Mouse (Mus musculus): ENCODE measurements at regions not wholly inside any gene's neighbourhood (a gene's known extent, or its start where the extent isn't known, plus 50 kb on each side); places are given as distances from the start of the nearest gene placed in this dataset.

DNA sequence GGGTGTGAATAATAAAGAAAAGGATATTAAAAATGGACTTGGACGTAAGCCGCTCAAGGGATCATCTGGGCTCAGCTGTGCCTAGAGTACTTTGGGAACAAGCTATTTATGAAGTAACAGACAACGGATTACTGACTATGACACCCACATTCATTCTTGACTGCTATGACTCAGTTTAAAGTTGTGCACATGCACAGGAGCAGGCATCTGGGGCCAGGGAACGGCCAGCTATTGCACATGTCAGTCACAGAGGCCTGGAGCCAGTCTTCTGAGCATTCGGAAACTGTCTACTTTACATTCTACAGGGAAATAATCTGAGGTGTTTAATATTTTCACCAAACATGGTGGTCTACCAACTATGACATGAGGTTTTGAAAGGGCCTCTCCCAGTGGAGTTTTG lies 639.0 kb upstream of the 2610301B20Rik start:
- ATAC-seq (no peak), DNase-seq (no peak)
- TF ChIP-seq EP300 (IDR thresholded peaks at IDR 0.05; ENCODE audit: low read depth) (no peak), CTCF (IDR thresholded peaks at IDR 0.05; ENCODE audit: low read depth) (no peak)
- H3K27ac ChIP-seq (ENCODE audit: low read depth): no peak overlapping the region
- WGBS (ENCODE audit: insufficient replicate concordance): 82% methylated on average over 5 of the region's 5 CpGs
- no peak overlapping the region for H3K4me3 ChIP-seq (ENCODE audit: low read depth, low read length)
- no peaks in the 10 kb centered on the region for H3K9me3 ChIP-seq (ENCODE audit: low read length)
- no peak overlapping the region for H3K9ac ChIP-seq (replicated peaks)
- no peak overlapping the region for H3K4me2 ChIP-seq (ENCODE audit: low read depth, low read length)
- no peaks in the 10 kb centered on the region for H3K27me3 ChIP-seq (ENCODE audit: insufficient read depth, low read length)
- H3K36me3 ChIP-seq (replicated peaks; ENCODE audit: insufficient read depth, low read length): no peaks in the 10 kb centered on the region
- H3K4me1 ChIP-seq (ENCODE audit: insufficient read depth): no peaks in the 10 kb centered on the region

- Histone ChIP-seq H3K9me3 (ENCODE audit: low read length) (no peaks in the 10 kb centered on the region), H3K27ac (ENCODE audit: low read depth) (no peak overlapping the region), H3K4me3 (ENCODE audit: low read depth, low read length) (no peak overlapping the region), H3K4me2 (ENCODE audit: low read depth, low read length) (no peak overlapping the region), H3K9ac (replicated peaks) (no peak overlapping the region), H3K4me1 (ENCODE audit: insufficient read depth) (no peaks in the 10 kb centered on the region), H3K36me3 (replicated peaks; ENCODE audit: insufficient read depth, low read length) (no peaks in the 10 kb centered on the region), H3K27me3 (ENCODE audit: insufficient read depth, low read length) (no peaks in the 10 kb centered on the region)
- 76% methylated on average over 4 of the region's 4 CpGs for WGBS (ENCODE audit: insufficient replicate concordance)
- no peak for ATAC-seq
- DNase-seq: no peak
- no peak for TF ChIP-seq CTCF (IDR thresholded peaks at IDR 0.05; ENCODE audit: low read depth)
- TF ChIP-seq EP300 (IDR thresholded peaks at IDR 0.05; ENCODE audit: low read depth): no peak
Observed at GRCm38 (mm10) chr4:10242117-10242516, 632.2 kb upstream of the 2610301B20Rik start.

DNA sequence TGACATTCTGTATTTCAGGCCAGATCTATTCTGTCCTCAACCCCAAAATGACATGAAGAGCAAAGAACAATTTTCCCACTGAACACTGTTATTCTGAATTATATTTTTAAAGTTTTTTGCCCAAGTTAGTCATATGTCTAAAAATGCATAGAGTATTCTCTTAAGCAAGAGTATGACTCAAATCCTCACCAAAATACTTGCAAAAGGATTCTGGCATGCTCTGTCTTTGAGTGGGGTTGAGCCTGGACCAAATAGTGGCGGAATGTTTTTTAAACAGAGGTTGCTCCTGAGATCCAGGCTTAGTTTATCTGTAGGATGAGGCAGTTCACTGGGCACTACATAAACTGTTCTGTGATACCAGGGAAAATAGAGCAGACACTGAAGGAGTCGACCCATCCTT lies 631.4 kb upstream of the 2610301B20Rik start:
- Histone ChIP-seq H3K4me2 (ENCODE audit: low read depth, low read length) (no peak overlapping the region), H3K36me3 (replicated peaks; ENCODE audit: insufficient read depth, low read length) (no peaks in the 10 kb centered on the region), H3K9me3 (ENCODE audit: low read length) (no peaks in the 10 kb centered on the region), H3K9ac (replicated peaks) (no peak overlapping the region), H3K4me1 (ENCODE audit: insufficient read depth) (no peaks in the 10 kb centered on the region), H3K27ac (ENCODE audit: low read depth) (no peak overlapping the region), H3K4me3 (ENCODE audit: low read depth, low read length) (no peak overlapping the region), H3K27me3 (ENCODE audit: insufficient read depth, low read length) (no peaks in the 10 kb centered on the region)
- DNase-seq: no peak
- TF ChIP-seq CTCF (IDR thresholded peaks at IDR 0.05; ENCODE audit: low read depth) (no peak), EP300 (IDR thresholded peaks at IDR 0.05; ENCODE audit: low read depth) (no peak)
- no peak for ATAC-seq
- 63% methylated on average over 2 of the region's 2 CpGs for WGBS (ENCODE audit: insufficient replicate concordance)

- H3K4me1 ChIP-seq (ENCODE audit: insufficient read depth): no peaks in the 10 kb centered on the region
- TF ChIP-seq CTCF (IDR thresholded peaks at IDR 0.05; ENCODE audit: low read depth) (no peak), EP300 (IDR thresholded peaks at IDR 0.05; ENCODE audit: low read depth) (no peak)
- WGBS (ENCODE audit: insufficient replicate concordance): 72% methylated on average over 6 of the region's 6 CpGs
- no peaks in the 10 kb centered on the region for H3K36me3 ChIP-seq (replicated peaks; ENCODE audit: insufficient read depth, low read length)
- no peaks in the 10 kb centered on the region for H3K27me3 ChIP-seq (ENCODE audit: insufficient read depth, low read length)
- ATAC-seq: no peak
- H3K4me2 ChIP-seq (ENCODE audit: low read depth, low read length): no peak overlapping the region
- DNase-seq: no peak
- no peaks in the 10 kb centered on the region for H3K9me3 ChIP-seq (ENCODE audit: low read length)
- no peak overlapping the region for H3K9ac ChIP-seq (replicated peaks)
- H3K27ac ChIP-seq (ENCODE audit: low read depth): no peak overlapping the region
- H3K4me3 ChIP-seq (ENCODE audit: low read depth, low read length): no peak overlapping the region
Observed at GRCm38 (mm10) chr4:10254029-10254690, 620.1 kb upstream of the 2610301B20Rik start.

GRCm38 (mm10) chr4:10257537-10257936 lies 616.8 kb upstream of the 2610301B20Rik start:
- 43% methylated on average over 4 of the region's 4 CpGs for WGBS (ENCODE audit: insufficient replicate concordance)
- no peak overlapping the region for H3K4me3 ChIP-seq (ENCODE audit: low read depth, low read length)
- H3K27me3 ChIP-seq (ENCODE audit: insufficient read depth, low read length): no peaks in the 10 kb centered on the region
- no peak overlapping the region for H3K4me2 ChIP-seq (ENCODE audit: low read depth, low read length)
- TF ChIP-seq EP300 (IDR thresholded peaks at IDR 0.05; ENCODE audit: low read depth) (no peak), CTCF (IDR thresholded peaks at IDR 0.05; ENCODE audit: low read depth) (no peak)
- H3K9ac ChIP-seq (replicated peaks): no peak overlapping the region
- no peaks in the 10 kb centered on the region for H3K36me3 ChIP-seq (replicated peaks; ENCODE audit: insufficient read depth, low read length)
- H3K9me3 ChIP-seq (ENCODE audit: low read length): no peaks in the 10 kb centered on the region
- no peak overlapping the region for H3K27ac ChIP-seq (ENCODE audit: low read depth)
- DNase-seq (no peak), ATAC-seq (no peak)
- H3K4me1 ChIP-seq (ENCODE audit: insufficient read depth): no peaks in the 10 kb centered on the region

GRCm38 (mm10) chr4:10260351-10260750 lies 613.9 kb upstream of the 2610301B20Rik start:
- WGBS (ENCODE audit: insufficient replicate concordance): 68% methylated on average over 6 of the region's 6 CpGs
- no peak for DNase-seq
- H3K27ac ChIP-seq (ENCODE audit: low read depth): no peak overlapping the region

More at GRCm38 (mm10) chr4:10260351-10260750, 613.9 kb upstream of the 2610301B20Rik start:
- no peaks in the 10 kb centered on the region for H3K4me1 ChIP-seq (ENCODE audit: insufficient read depth)
- H3K27me3 ChIP-seq (ENCODE audit: insufficient read depth, low read length): no peaks in the 10 kb centered on the region
- no peaks in the 10 kb centered on the region for H3K9me3 ChIP-seq (ENCODE audit: low read length)
- ATAC-seq: no peak
- no peak overlapping the region for H3K4me2 ChIP-seq (ENCODE audit: low read depth, low read length)
- H3K4me3 ChIP-seq (ENCODE audit: low read depth, low read length): no peak overlapping the region
- TF ChIP-seq EP300 (IDR thresholded peaks at IDR 0.05; ENCODE audit: low read depth): no peak
- TF ChIP-seq CTCF (IDR thresholded peaks at IDR 0.05; ENCODE audit: low read depth): no peak
- no peaks in the 10 kb centered on the region for H3K36me3 ChIP-seq (replicated peaks; ENCODE audit: insufficient read depth, low read length)
- H3K9ac ChIP-seq (replicated peaks): no peak overlapping the region

All from liver, postnatal 0 days (tissue).